Mouse (Mus musculus): Measurements from ENCODE around the gene Sap18b. TPM values are rescaled to one million over a fixed set of nuclear protein-coding genes. Genes with fewer than 3 reads are reported as not detected.
A peak's percentile ranks its signal among the peaks of the same experiment; 100 is the strongest.

Gene Sap18b
- polyA plus RNA-seq, 1 experiment from 2014 or later, result 258 TPM

GRCm38 (mm10) chr8:95830144-95830543 lies 5.0 kb downstream of the Sap18b start:
- no peak overlapping the region for H3K4me3 ChIP-seq
- H3K27me3 ChIP-seq, result no peaks in the 10 kb centered on the region
- no peaks in the 10 kb centered on the region for H3K9me3 ChIP-seq
- H3K9ac ChIP-seq (replicated peaks), result no peak overlapping the region
- no peak overlapping the region for H3K27ac ChIP-seq (replicated peaks)
- ATAC-seq (replicated peaks), result no peak
- peaks cover 12% of the 10 kb centered on the region for H3K4me1 ChIP-seq
- no peaks in the 10 kb centered on the region for H3K36me3 ChIP-seq
- WGBS, result 72% methylated on average over 3 of the region's 3 CpGs
- H3K4me2 ChIP-seq (replicated peaks), result no peak overlapping the region

- no peak overlapping the region for H3K9ac ChIP-seq (replicated peaks)
- H3K36me3 ChIP-seq, result peaks cover 9% of the 10 kb centered on the region; the same call in 1 of the 2 replicates
- no peaks in the 10 kb centered on the region for H3K9me3 ChIP-seq
- H3K4me1 ChIP-seq, result peaks cover 12% of the 10 kb centered on the region
- H3K27ac ChIP-seq (replicated peaks), result no peak overlapping the region
- ATAC-seq (replicated peaks), result peak; percentile 76
- H3K27me3 ChIP-seq, result no peaks in the 10 kb centered on the region
- peak overlapping the region; percentile 19 for H3K4me3 ChIP-seq
- 17% methylated on average over 16 of the region's 16 CpGs for WGBS
- H3K4me2 ChIP-seq (replicated peaks), result peak overlapping the region; percentile 34
These were observed 7.7 kb downstream of the Sap18b start for GRCm38 (mm10) chr8:95832603-95833434.

- H3K4me2 ChIP-seq (replicated peaks), result peak overlapping the region; percentile 34
- no peak overlapping the region for H3K9ac ChIP-seq (replicated peaks)
- peaks cover 9% of the 10 kb centered on the region; the same call in 1 of the 2 replicates for H3K36me3 ChIP-seq
- peaks cover 12% of the 10 kb centered on the region for H3K4me1 ChIP-seq
- no peaks in the 10 kb centered on the region for H3K9me3 ChIP-seq
- H3K27ac ChIP-seq (replicated peaks), result no peak overlapping the region
- no peaks in the 10 kb centered on the region for H3K27me3 ChIP-seq
- under 1% methylated on average over 16 of the region's 16 CpGs for WGBS
- peak overlapping the region; percentile 19 for H3K4me3 ChIP-seq
- 0 out of 2 replicates have a peak, but pooled peaks have one; percentile 14 for ATAC-seq (replicated peaks)
These were observed 8.4 kb downstream of the Sap18b start for GRCm38 (mm10) chr8:95833435-95833984.

GRCm38 (mm10) chr8:95835891-95836290 lies 10.7 kb downstream of the Sap18b start:
- no peak overlapping the region for H3K9ac ChIP-seq (replicated peaks)
- no peak for ATAC-seq (replicated peaks)
- WGBS, result 74% methylated on average over 4 of the region's 4 CpGs
- peaks cover 26% of the 10 kb centered on the region for H3K36me3 ChIP-seq
- no peaks in the 10 kb centered on the region for H3K27me3 ChIP-seq
- H3K27ac ChIP-seq (replicated peaks), result no peak overlapping the region
- H3K9me3 ChIP-seq, result no peaks in the 10 kb centered on the region
- H3K4me1 ChIP-seq, result peaks cover 12% of the 10 kb centered on the region
- H3K4me3 ChIP-seq, result no peak overlapping the region
- no peak overlapping the region for H3K4me2 ChIP-seq (replicated peaks)

GRCm38 (mm10) chr8:95837266-95837665 lies 12.1 kb downstream of the Sap18b start:
- Histone ChIP-seq H3K27ac (replicated peaks) (no peak overlapping the region), H3K4me2 (replicated peaks) (no peak overlapping the region), H3K4me3 (no peak overlapping the region), H3K27me3 (no peaks in the 10 kb centered on the region), H3K36me3 (peaks cover 31% of the 10 kb centered on the region), H3K9ac (replicated peaks) (no peak overlapping the region), H3K9me3 (no peaks in the 10 kb centered on the region), H3K4me1 (peaks cover 12% of the 10 kb centered on the region)
- WGBS, result 93% methylated on average over 10 of the region's 10 CpGs
- ATAC-seq (replicated peaks), result no peak

- H3K27me3 ChIP-seq, result no peaks in the 10 kb centered on the region
- no peak overlapping the region for H3K4me2 ChIP-seq (replicated peaks)
- peaks cover 41% of the 10 kb centered on the region for H3K36me3 ChIP-seq
- H3K4me3 ChIP-seq, result no peak overlapping the region
- WGBS, result 99% methylated on average over 4 of the region's 4 CpGs
- no peak overlapping the region for H3K9ac ChIP-seq (replicated peaks)
- ATAC-seq (replicated peaks), result no peak
- H3K4me1 ChIP-seq, result no peaks in the 10 kb centered on the region
- no peak overlapping the region for H3K27ac ChIP-seq (replicated peaks)
- no peaks in the 10 kb centered on the region for H3K9me3 ChIP-seq
These were observed 14.1 kb downstream of the Sap18b start for GRCm38 (mm10) chr8:95839289-95839688.

GRCm38 (mm10) chr8:95841436-95841835 lies 16.3 kb downstream of the Sap18b start:
- Histone ChIP-seq H3K9me3 (no peaks in the 10 kb centered on the region), H3K9ac (replicated peaks) (no peak overlapping the region), H3K27me3 (no peaks in the 10 kb centered on the region), H3K36me3 (peaks cover 56% of the 10 kb centered on the region), H3K4me3 (no peak overlapping the region), H3K4me2 (replicated peaks) (no peak overlapping the region), H3K4me1 (no peaks in the 10 kb centered on the region), H3K27ac (replicated peaks) (no peak overlapping the region)
- WGBS, result 92% methylated on average over 15 of the region's 15 CpGs
- no peak for ATAC-seq (replicated peaks)

GRCm38 (mm10) chr8:95843968-95844367 lies 18.8 kb downstream of the Sap18b start:
- no peaks in the 10 kb centered on the region for H3K9me3 ChIP-seq
- no peaks in the 10 kb centered on the region for H3K4me1 ChIP-seq
- H3K27me3 ChIP-seq, result no peaks in the 10 kb centered on the region
- ATAC-seq (replicated peaks), result no peak
- no peak overlapping the region for H3K4me2 ChIP-seq (replicated peaks)
- H3K36me3 ChIP-seq, result peaks cover 46% of the 10 kb centered on the region
- 95% methylated on average over 6 of the region's 6 CpGs for WGBS
- H3K27ac ChIP-seq (replicated peaks), result no peak overlapping the region
- no peak overlapping the region for H3K9ac ChIP-seq (replicated peaks)
- H3K4me3 ChIP-seq, result no peak overlapping the region

GRCm38 (mm10) chr8:95845026-95845425 lies 19.9 kb downstream of the Sap18b start:
- Histone ChIP-seq H3K4me3 (no peak overlapping the region), H3K4me1 (no peaks in the 10 kb centered on the region), H3K4me2 (replicated peaks) (no peak overlapping the region), H3K27me3 (no peaks in the 10 kb centered on the region), H3K9me3 (no peaks in the 10 kb centered on the region), H3K36me3 (peaks cover 41% of the 10 kb centered on the region), H3K9ac (replicated peaks) (no peak overlapping the region), H3K27ac (replicated peaks) (no peak overlapping the region)
- 92% methylated on average over 7 of the region's 7 CpGs for WGBS
- ATAC-seq (replicated peaks), result no peak

GRCm38 (mm10) chr8:95848061-95848551 lies 23.0 kb downstream of the Sap18b start:
- Histone ChIP-seq H3K9me3 (no peaks in the 10 kb centered on the region), H3K4me1 (peaks cover 9% of the 10 kb centered on the region), H3K4me3 (no peak overlapping the region), H3K27me3 (no peaks in the 10 kb centered on the region), H3K27ac (replicated peaks) (no peak overlapping the region), H3K4me2 (replicated peaks) (no peak overlapping the region), H3K9ac (replicated peaks) (no peak overlapping the region), H3K36me3 (peaks cover 27% of the 10 kb centered on the region)
- WGBS, result 83% methylated on average over 24 of the region's 24 CpGs
- no peak for ATAC-seq (replicated peaks)

- peaks cover 21% of the 10 kb centered on the region for H3K36me3 ChIP-seq
- no peak for ATAC-seq (replicated peaks)
- no peak overlapping the region for H3K4me3 ChIP-seq
- H3K9ac ChIP-seq (replicated peaks), result no peak overlapping the region
- H3K4me2 ChIP-seq (replicated peaks), result no peak overlapping the region
- no peaks in the 10 kb centered on the region for H3K27me3 ChIP-seq
- 92% methylated on average over 19 of the region's 19 CpGs for WGBS
- H3K9me3 ChIP-seq, result no peaks in the 10 kb centered on the region
- no peak overlapping the region for H3K27ac ChIP-seq (replicated peaks)
- peaks cover 9% of the 10 kb centered on the region for H3K4me1 ChIP-seq
These were observed 23.8 kb downstream of the Sap18b start for GRCm38 (mm10) chr8:95848734-95849464.

- no peak overlapping the region for H3K4me3 ChIP-seq
- H3K9ac ChIP-seq (replicated peaks), result no peak overlapping the region
- no peak overlapping the region for H3K4me2 ChIP-seq (replicated peaks)
- no peaks in the 10 kb centered on the region for H3K27me3 ChIP-seq
- no peak for ATAC-seq (replicated peaks)
- H3K27ac ChIP-seq (replicated peaks), result no peak overlapping the region
- 87% methylated on average over 2 of the region's 2 CpGs for WGBS
- peaks cover 10% of the 10 kb centered on the region for H3K36me3 ChIP-seq
- peaks cover 9% of the 10 kb centered on the region for H3K4me1 ChIP-seq
- H3K9me3 ChIP-seq, result no peaks in the 10 kb centered on the region
These were observed 25.2 kb downstream of the Sap18b start for GRCm38 (mm10) chr8:95850326-95850725.
